Mouse (Mus musculus) forebrain, embryonic 14.5 days (tissue): ENCODE results near the gene 2900092C05Rik. TPM values are rescaled to one million over a fixed set of nuclear protein-coding genes. Genes with fewer than 3 reads are reported as not detected.

Experiments used
- ATAC-seq: fragments of 200-750 bp; cut with Nextera tagmentation; 2 replicates; pipeline ENCODE4 v1.8.0; 2017; ENCODE audit warnings: mild to moderate bottlenecking, moderate library complexity
- DNase-seq: peaks from one replicate; pipeline ENCODE4 v3.0.0-alpha.2; 2015; ENCODE audit warnings: low spot score
- H3K27ac ChIP-seq: fragments of 300-500 bp; sonication (generic); 2 replicates; pipeline ENCODE4 v1.5.1; 2014; ENCODE audit warnings: low read depth, mild to moderate bottlenecking, control low read depth, low read length, moderate library complexity
- H3K27me3 ChIP-seq: fragments of 300-500 bp; sonication (generic); replicated peaks from 2 replicates; pipeline ENCODE4 v1.6.1; 2014; ENCODE audit warnings: low read length, control low read depth, mixed read lengths; ENCODE audit not compliant: control insufficient read depth, insufficient read depth
- H3K36me3 ChIP-seq: fragments of 300-500 bp; sonication (generic); 2 replicates; pipeline ENCODE4 v1.6.1; 2014; ENCODE audit warnings: low read length, control low read depth; ENCODE audit not compliant: control insufficient read depth, insufficient read depth
- H3K4me1 ChIP-seq: fragments of 300-500 bp; sonication (generic); 2 replicates; pipeline ENCODE4 v1.6.1; 2014; ENCODE audit warnings: antibody characterized with exemption, low read length, control low read depth; ENCODE audit not compliant: control insufficient read depth, insufficient read depth
- H3K4me2 ChIP-seq: fragments of 300-500 bp; sonication (generic); 2 replicates; pipeline ENCODE4 v1.6.1; 2014; ENCODE audit warnings: mild to moderate bottlenecking, control low read depth, low read length
- H3K4me3 ChIP-seq: fragments of 300-500 bp; sonication (generic); 2 replicates; pipeline ENCODE4 v1.5.1; 2014; ENCODE audit warnings: low read depth, low read length, control low read depth
- H3K9ac ChIP-seq: fragments of 300-500 bp; sonication (generic); 2 replicates; pipeline ENCODE4 v1.6.1; 2014; ENCODE audit warnings: mild to moderate bottlenecking, low read length, control low read depth, moderate library complexity
- H3K9me3 ChIP-seq: fragments of 300-500 bp; sonication (generic); replicated peaks from 2 replicates; pipeline ENCODE4 v1.6.1; 2016; ENCODE audit warnings: low read length, control low read depth, mixed read lengths; ENCODE audit not compliant: control insufficient read depth
- WGBS: fragments of 180-500 bp; shearing (Covaris S2); extraction: QIAGEN DNeasy Blood & Tissue Kit; methylation state at CpG from one replicate; pipeline ENCODE4 v1.1.7; 2014; 5-methylcytosine and 5-hydroxymethylcytosine counted together
- polyA plus RNA-seq: library from polyadenylated mRNA; unstranded; fragments of >200 nt; fragmentation: Nextera tagmentation; extraction: Ambion mirVana; gene quantifications from 2 replicates; pipeline ENCODE4 v1.2.1, GENCODE M21; 2014

2900092C05Rik gene
- not detected in 2 replicates for polyA plus RNA-seq

DNA sequence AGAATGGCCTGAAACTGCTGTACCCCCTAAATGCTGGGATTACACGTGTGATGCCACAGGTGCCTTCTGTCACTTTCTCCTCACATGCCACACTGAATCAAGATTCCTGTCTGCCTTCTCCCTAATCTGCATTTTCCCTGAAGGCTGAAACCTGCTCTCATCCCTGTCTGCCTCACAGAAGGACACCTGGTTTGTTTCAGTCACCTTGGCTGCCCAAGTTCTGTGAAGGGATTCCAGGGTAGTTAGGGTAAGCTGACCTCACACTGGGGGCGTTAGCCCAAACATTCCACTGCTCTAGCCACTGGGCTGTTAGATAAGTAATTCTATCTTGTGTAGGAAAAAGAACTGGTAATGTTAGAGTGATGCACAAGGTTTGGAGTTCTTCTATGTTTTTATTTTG, at the start of gene 2900092C05Rik:
Gene 2900092C05Rik (plus strand): TSS at position 301 of the 400 bp plus-strand sequence.
- no peak within 1 kb of the TSS for H3K4me3 ChIP-seq
- no peak for DNase-seq
- no peak within 1 kb of the TSS for H3K27ac ChIP-seq
- H3K27me3 ChIP-seq: no peaks in the 10 kb centered on the region
- no peaks in the 10 kb centered on the region for H3K4me1 ChIP-seq
- H3K9ac ChIP-seq: no peak within 1 kb of the TSS
- no peak for ATAC-seq
- H3K36me3 ChIP-seq: no peaks in the 10 kb centered on the region
- 71% methylated on average over 2 of the region's 2 CpGs for WGBS
- 0 out of 2 replicates have a peak, but pooled peaks cover 5% of the 10 kb centered on the region for H3K9me3 ChIP-seq
- H3K4me2 ChIP-seq: no peak within 1 kb of the TSS

DNA sequence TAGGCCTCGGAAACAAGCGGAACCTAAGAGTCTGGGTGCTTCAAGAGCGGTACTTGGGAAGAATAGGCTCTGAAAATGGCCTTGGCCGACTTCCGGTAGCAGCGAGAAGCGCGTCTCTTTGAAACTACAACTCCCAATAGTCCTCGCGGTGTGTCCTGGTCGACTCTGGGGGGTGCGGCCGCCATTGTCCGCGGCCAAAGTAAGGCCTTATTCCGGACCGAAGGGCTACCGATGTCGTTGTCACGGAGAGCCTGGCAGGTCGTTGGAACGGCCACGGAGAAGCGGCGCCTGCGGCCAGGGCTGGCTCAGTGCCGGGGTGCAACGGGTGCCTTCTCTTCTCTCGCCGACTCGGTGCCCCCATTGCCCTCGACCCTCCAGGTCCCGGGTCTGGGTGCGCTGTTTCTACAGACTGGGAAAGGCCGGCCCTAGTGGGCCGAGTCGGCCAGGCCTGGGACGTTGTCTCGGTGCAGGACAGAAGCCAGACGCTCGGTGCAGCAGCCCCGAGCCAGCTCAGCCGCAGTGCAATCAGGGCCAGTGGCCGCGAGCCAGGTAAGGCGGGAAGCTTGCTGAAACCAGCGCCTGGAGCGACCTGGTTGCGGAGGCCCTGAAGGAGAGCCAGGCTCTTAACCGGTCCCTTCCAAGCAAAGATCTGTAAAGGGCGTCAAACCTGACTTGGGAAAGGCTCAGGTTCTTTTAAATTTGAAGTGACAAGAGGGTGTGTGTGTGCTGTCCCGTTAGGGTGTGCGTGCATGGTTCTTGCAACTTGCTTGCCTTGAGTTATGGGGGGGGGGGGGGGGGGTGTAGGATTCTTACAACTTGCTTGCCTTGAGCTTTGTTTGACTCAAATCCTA, 33.9 kb upstream of the 2900092C05Rik start, which contains the start of gene Zfp606:
Gene Zfp606 (plus strand): TSS at position 136 of the 851 bp plus-strand sequence.
- ATAC-seq (peak; percentile 98), DNase-seq (peak; percentile 97)
- Histone ChIP-seq H3K9ac (peak within 1 kb of the TSS; percentile 92), H3K27me3 (no peaks in the 10 kb centered on the region), H3K36me3 (peaks cover 32% of the 10 kb centered on the region), H3K9me3 (peaks cover 12% of the 10 kb centered on the region; the same call in 1 of the 2 replicates), H3K4me1 (no peaks in the 10 kb centered on the region), H3K4me2 (peak within 1 kb of the TSS; percentile 55), H3K27ac (peak within 1 kb of the TSS; percentile 74), H3K4me3 (peak within 1 kb of the TSS; percentile 62)
- under 1% methylated on average over 53 of the region's 53 CpGs for WGBS

DNA sequence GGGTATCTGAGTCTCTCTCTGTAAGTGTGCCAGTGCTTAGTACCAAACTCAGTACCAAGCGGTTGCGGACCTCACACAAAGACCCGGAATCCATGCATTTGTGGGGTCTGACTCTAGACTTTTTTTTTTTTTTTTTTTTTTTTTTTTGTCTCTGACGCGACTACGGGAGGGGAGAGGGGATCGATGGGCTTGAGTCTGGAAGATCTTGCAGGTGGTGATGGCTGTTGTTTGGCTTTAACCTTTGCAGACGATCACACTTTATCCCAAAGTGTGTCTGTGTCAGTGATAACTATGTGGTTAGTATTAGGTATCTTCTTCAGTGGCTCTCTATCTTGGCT, 33.3 kb upstream of the 2900092C05Rik start:
- Histone ChIP-seq H3K9me3 (peaks cover 16% of the 10 kb centered on the region; the same call in 1 of the 2 replicates), H3K9ac (peak overlapping the region; percentile 92), H3K4me1 (no peaks in the 10 kb centered on the region), H3K36me3 (peaks cover 38% of the 10 kb centered on the region), H3K4me2 (peak overlapping the region; percentile 55), H3K27ac (peak overlapping the region; percentile 74; the same call in 1 of the 2 replicates), H3K27me3 (no peaks in the 10 kb centered on the region), H3K4me3 (peak overlapping the region; percentile 62)
- peak; percentile 55 for DNase-seq
- peak; percentile 3; the same call in 1 of the 2 replicates for ATAC-seq
- 0% methylated on average over 8 of the region's 8 CpGs for WGBS

DNA sequence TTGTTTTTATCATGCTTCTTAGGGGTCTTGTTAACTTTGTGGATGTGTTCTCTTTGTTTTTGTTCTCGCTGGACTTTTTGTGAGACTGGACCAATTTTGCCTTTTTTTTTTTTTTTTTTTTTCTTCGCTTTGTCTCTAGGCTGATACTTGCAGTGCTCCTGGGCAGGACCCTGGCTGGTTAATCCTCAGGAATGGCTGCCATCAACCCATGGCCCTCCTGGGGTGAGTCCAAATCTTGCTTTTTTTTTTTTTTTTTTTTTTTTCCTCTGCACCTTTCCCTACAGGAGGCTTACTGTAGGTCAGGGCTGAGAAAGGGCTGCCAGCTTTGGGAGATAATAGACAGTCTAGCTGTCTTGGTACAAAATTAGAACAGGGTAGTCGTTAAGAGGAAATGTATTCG, 32.8 kb upstream of the 2900092C05Rik start:
- WGBS: 58% methylated on average over 4 of the region's 4 CpGs
- Histone ChIP-seq H3K27ac (no peak overlapping the region), H3K9me3 (peaks cover 21% of the 10 kb centered on the region; the same call in 1 of the 2 replicates), H3K36me3 (peaks cover 44% of the 10 kb centered on the region), H3K4me2 (peak overlapping the region; percentile 55), H3K9ac (peak overlapping the region; percentile 92), H3K4me3 (peak overlapping the region; percentile 62), H3K27me3 (no peaks in the 10 kb centered on the region), H3K4me1 (no peaks in the 10 kb centered on the region)
- DNase-seq (no peak), ATAC-seq (no peak)

DNA sequence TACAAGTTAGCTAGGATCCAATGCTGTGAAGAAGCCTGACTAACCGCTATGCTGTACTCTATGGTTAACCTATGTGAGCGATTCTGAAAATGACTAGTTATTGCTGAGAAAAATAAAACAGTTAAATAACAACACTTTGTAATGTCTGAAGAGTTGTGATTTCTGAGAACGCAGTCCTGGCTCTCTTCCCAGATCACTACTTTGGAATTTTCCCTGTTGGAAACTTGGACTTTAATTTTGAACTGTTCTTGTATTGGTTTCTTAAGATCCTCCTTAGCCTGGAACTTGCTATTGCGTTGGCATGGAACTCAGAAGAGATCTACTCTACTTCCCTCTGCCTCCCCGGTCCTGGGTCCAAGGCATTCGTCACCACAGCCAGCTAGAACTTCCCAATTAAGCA, 28.5 kb upstream of the 2900092C05Rik start:
- Histone ChIP-seq H3K4me1 (no peaks in the 10 kb centered on the region), H3K27me3 (no peaks in the 10 kb centered on the region), H3K4me2 (no peak overlapping the region), H3K36me3 (peaks cover 86% of the 10 kb centered on the region), H3K4me3 (no peak overlapping the region), H3K27ac (no peak overlapping the region), H3K9me3 (peaks cover 61% of the 10 kb centered on the region), H3K9ac (no peak overlapping the region)
- 86% methylated on average over 6 of the region's 6 CpGs for WGBS
- DNase-seq (no peak), ATAC-seq (no peak)

DNA sequence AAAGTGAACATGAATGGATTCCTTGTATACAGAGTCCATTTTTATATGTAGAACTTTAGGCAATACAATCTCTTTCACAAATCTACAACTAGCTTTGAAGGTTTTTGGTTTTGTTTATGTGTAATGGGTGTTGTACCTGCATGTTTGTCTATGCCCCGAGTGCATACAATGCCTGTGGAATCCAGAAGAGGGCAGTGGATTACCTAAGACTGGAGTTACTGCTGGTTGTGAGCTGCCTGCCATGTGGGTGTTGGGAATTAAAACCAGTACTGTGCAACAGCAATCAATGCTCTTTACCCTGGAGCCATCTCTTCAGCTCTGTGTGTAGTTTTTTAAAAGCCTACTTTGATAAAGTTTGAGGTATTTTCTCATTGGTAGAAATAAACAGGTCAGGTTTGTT, 26.4 kb upstream of the 2900092C05Rik start:
- DNase-seq: no peak
- Histone ChIP-seq H3K36me3 (peaks cover 98% of the 10 kb centered on the region), H3K9me3 (peaks cover 76% of the 10 kb centered on the region), H3K27ac (no peak overlapping the region), H3K4me3 (no peak overlapping the region), H3K9ac (no peak overlapping the region), H3K27me3 (no peaks in the 10 kb centered on the region), H3K4me1 (no peaks in the 10 kb centered on the region), H3K4me2 (no peak overlapping the region)
- WGBS: 93% methylated on average over 1 of the region's 1 CpGs
- ATAC-seq: no peak

DNA sequence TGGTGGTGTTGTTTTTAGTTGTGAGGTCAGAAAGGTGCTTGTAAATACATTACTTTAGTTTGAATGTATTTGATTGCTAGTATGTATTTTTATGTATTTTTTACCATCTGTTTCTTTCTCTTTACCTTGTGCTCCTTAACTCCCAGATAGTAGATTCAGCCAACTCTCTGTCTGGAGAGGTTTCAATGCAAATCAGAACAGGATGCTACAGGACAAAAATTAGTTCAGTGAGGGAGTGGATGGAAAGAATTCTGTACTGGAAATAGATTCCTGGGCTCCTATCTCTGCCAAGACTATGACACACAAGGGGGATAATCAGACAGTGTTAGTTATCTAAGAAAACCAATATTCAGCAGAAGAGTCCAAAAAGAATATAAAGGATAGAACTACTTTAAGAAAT, 25.6 kb upstream of the 2900092C05Rik start:
- H3K9me3 ChIP-seq: peaks cover 76% of the 10 kb centered on the region
- DNase-seq (no peak), ATAC-seq (no peak)
- no peak overlapping the region for H3K4me3 ChIP-seq
- H3K27ac ChIP-seq: no peak overlapping the region
- no peaks in the 10 kb centered on the region for H3K27me3 ChIP-seq
- no peaks in the 10 kb centered on the region for H3K4me1 ChIP-seq
- H3K36me3 ChIP-seq: peaks cover 98% of the 10 kb centered on the region
- no peak overlapping the region for H3K4me2 ChIP-seq
- H3K9ac ChIP-seq: no peak overlapping the region

DNA sequence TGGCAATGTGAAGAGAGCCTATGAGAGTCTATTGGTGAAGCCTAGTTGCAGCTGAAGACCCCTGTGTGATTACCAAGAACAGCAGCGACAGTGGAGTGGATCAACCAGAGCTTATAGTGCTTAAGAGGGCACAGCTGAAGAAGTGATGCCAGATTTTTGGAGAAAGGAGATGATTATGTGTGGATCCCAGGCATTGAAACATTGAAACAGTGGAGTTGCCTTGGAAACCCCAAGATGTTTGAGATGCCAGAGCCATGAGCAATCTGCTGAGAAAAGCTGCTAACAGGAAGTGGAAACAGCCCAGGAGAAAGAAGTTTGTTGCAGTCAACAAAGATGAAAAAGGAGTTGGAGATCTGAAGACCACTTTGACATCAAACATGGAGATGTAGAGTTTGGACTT, 1.4 kb upstream of the 2900092C05Rik start:
- no peak for DNase-seq
- 64% methylated on average over 1 of the region's 1 CpGs for WGBS
- ATAC-seq: no peak
- H3K4me1 ChIP-seq: no peaks in the 10 kb centered on the region
- no peak overlapping the region for H3K4me2 ChIP-seq
- H3K9ac ChIP-seq: no peak overlapping the region
- no peaks in the 10 kb centered on the region for H3K36me3 ChIP-seq
- H3K27me3 ChIP-seq: no peaks in the 10 kb centered on the region
- H3K4me3 ChIP-seq: no peak overlapping the region
- H3K9me3 ChIP-seq: 0 out of 2 replicates have a peak, but pooled peaks cover 5% of the 10 kb centered on the region
- no peak overlapping the region for H3K27ac ChIP-seq
